Mouse (Mus musculus): ENCODE data around the gene Hsf2. TPM values are rescaled to one million over a fixed set of nuclear protein-coding genes. Genes with fewer than 3 reads are reported as not detected.
"Not testable (repeated sequence)": the region's sequence is repeated elsewhere in the genome, so short reads cannot be mapped to it uniquely, and the experiment has no call there.

The Hsf2 gene
- total RNA-seq (2021): 10 to 100 TPM; 26.6 to 33.7 TPM

DNA sequence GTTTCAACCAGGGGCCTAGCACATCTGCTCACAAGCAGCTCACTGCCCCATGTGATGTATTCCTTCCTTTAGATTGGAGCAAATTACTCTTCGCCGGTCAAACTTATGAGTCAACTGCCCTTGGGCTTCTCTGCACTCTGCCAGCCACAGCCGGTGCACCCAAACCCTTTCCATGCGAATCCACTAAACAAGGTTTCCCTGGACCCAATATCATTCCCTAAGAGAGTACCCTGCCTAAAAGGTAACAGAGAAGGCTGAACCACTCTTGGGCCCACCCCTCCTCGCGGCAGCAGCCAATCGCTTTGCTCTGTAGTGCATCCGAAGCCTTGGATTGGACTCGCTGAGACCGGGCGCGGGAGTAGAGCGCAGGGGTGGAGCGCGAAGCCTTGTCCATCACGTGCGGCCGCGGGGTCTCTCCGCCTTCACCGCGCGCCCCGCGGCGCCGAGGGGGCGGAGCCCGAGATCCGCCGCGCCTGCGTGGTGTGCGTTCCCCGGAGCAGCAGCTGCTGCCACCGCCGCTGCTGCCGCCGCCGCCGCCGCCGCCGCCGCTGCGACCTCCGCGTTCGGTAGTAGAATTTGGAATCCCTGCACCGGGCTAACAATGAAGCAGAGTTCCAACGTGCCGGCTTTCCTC lies at the start of gene Hsf2:
Gene Hsf2 (plus strand): TSS at position 478 of the 634 bp plus-strand sequence.
- intact Hi-C loops (cut with DNase I): loop anchor here (1.0 kb wide), 1 partner anchor 46 kb away; the partner anchor contains the start of gene Serinc1

DNA sequence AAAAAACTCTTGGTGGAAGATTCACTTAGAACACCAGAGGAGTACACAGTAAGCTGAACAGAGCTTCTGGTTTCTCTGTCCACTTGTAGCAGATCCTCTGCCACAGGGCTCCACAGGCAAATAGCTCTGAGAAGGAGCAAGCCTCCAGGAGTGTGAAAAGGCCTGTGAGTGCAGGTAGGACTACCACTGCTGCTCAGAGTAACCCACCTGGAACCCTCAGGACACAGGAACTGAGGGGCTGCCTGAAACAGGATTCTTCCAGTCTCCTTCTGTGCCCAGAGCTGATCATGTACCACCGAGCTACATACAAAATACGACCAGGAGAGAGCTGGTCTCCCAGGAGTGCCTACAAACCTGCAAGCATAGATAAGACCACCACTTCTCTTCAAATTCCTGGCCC lies 48.3 kb upstream of the Hsf2 start:
- intact Hi-C loops (cut with DNase I): no loop called here

More for the DNA sequence above, at the start of gene Hsf2:
- DNase-seq (ENCODE audit: low spot score in 2 of 2): peak; percentile 95 to 98

DNA sequence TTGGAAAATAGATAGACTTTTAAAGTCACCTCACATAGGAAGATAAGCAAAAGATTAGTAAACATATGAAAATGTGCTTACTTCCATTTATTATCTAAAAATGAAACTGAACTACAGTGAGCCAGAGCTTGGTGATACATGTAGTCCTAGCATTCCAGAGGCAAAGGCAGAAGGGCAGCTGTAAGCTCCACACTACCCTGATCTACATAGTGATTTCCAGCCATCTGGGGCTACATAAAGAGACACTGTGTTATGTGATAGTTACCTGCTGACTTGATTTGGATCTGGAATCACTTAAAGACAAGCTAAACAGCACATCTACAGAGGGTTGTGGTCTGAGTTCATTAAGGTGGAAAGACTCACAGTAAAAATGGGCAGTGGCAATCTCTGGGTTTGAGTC lies 45.1 kb upstream of the Hsf2 start:
- intact Hi-C loops (cut with DNase I): loop anchor here (1.0 kb wide), 1 partner anchor 771 kb away; no protein-coding TSS in a partner anchor
- no peak for DNase-seq (ENCODE audit: low spot score in 2 of 2)

More for the DNA sequence above, 48.3 kb upstream of the Hsf2 start:
- no peak for DNase-seq (ENCODE audit: low spot score in 2 of 2)

DNA sequence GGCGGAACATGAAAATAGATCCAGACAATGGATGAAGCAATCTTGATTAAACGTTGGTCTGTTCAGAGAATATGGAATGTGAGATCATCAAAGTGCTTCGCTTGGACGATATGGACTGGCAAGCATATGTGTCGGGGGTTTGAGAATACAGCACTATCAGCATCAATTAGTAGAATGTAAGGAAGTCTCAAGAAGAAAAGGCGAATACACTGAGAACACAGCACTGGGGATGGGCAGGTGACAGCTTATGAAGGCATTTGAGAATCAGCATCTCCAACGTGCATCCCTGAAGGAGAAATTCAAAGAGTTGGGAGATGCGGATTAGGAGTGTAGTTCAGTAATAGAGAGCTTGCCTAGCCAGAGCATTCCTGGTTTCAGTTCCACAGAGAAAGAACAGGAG lies 41.8 kb upstream of the Hsf2 start:
- DNase-seq (ENCODE audit: low spot score in 2 of 2): no peak
- intact Hi-C loops (cut with DNase I): no loop called here

DNA sequence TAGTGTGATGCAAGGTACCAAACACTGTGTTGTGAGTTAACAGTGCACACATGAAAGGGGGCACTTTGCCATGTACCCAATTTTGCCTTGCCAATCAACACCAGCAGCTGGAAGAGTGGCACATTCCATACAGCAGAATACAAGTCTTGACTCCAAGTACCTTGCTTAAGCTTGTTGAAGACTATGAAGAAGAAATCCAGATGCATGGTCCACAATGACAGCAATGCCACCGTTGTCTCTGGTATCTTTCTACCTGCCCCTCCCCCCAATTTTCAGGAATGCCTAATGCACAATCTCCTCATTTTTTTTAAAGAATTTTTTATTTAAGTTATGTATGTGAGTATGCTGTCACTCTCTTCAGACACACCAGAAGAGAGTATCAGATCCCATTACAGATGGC lies 40.5 kb upstream of the Hsf2 start:
- no peak for DNase-seq (ENCODE audit: low spot score in 2 of 2)
- intact Hi-C loops (cut with DNase I): loop anchor here (1.0 kb wide), 1 partner anchor 770 kb away; no protein-coding TSS in a partner anchor

DNA sequence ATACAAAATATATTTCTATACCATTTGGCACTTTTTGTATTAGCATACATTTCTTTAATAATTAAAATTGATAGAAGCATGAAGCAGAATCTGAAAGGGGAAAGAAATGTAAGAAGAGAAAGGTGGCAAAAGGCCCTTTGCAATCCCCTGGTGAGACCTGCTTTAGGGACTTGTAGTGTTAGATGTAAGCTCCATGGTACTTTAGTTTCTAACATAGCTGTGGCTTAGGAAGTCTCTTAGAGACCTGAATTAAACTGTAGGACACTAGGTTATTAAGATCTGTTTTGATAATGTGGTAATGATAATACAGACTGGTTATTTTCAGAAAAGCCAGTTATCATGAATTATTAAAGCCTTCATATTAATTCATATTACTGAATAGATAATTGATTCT lies 38.5 kb upstream of the Hsf2 start:
- intact Hi-C loops (cut with DNase I): loop anchor here (2.0 kb wide), 1 partner anchor 1079 kb away; no protein-coding TSS in a partner anchor
- no peak for DNase-seq (ENCODE audit: low spot score in 2 of 2)

DNA sequence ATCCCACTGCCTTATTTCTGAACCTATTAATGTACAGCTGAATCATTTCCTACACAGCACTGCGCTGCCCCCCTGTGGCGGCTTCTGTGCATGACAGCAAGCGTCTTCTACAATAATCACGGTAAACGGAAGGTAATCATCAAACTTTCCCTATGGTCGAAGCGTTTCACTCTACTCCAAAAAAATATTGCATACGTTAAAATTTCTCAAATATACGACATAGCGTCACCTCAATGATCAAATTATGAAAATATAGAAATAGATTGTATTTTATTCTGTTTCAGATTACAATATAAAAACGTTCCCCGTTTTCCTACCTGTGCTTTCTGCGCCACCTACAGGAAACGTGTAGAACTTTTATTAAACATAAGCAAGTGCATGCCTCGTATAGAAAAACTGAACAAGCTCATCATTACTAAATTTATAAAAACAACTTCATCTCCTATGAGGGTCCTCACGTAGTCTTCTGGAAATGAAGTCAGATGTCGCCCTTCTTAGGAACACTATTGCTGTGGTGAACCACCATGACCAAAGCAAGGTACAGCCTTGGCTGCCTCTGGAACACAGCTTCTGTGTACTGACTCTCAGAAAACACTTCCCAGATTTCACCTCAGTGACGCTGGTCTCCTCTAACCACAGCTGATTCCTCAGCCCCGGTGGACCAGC lies 38.0 kb upstream of the Hsf2 start:
- DNase-seq (ENCODE audit: low spot score in 2 of 2): peak; percentile 54 to 67
- intact Hi-C loops (cut with DNase I): loop anchor here (2.0 kb wide), 1 partner anchor 1079 kb away; no protein-coding TSS in a partner anchor

DNA sequence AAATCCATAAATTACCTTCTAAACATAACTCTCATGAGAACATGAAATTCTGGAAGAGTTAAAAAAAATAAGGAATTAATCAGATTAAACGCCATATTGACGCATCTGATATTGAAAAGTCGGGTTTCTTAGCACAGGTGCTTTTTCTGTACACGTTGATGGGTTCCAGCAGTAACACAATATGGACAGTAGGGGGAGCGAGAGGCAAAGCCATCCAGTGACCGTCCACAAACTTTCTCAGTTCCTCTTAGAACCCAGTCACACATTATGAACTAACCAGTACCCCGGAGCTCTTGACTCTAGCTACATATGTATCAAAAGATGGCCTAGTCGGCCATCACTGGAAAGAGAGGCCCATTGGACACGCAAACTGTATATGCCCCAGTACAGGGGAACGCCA lies 22.9 kb upstream of the Hsf2 start:
- intact Hi-C loops (cut with DNase I): not testable (repeated sequence)
- DNase-seq (ENCODE audit: low spot score in 2 of 2): peak in 1 of 2 experiments; percentile 18

DNA sequence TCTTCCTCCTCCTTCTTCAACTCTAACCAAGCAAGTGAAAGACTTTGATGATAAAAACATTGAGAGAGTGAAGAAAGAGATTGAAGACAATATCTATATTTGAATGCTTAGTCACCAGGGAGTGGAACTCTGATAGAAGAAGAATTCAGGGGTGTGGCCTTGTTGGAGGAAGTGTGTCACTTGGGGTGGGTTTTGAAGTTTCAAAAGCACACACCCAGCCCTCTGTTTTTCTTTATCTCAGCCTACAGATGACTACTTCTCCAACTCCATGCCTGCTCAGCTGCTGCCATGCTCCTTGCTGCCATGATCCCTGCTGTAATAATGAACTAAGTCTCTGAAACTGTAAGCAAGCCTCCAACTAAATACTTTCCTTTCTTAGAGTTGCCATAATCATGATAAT lies 20.4 kb upstream of the Hsf2 start:
- intact Hi-C loops (cut with DNase I): no loop called here
- no peak for DNase-seq (ENCODE audit: low spot score in 2 of 2)

DNA sequence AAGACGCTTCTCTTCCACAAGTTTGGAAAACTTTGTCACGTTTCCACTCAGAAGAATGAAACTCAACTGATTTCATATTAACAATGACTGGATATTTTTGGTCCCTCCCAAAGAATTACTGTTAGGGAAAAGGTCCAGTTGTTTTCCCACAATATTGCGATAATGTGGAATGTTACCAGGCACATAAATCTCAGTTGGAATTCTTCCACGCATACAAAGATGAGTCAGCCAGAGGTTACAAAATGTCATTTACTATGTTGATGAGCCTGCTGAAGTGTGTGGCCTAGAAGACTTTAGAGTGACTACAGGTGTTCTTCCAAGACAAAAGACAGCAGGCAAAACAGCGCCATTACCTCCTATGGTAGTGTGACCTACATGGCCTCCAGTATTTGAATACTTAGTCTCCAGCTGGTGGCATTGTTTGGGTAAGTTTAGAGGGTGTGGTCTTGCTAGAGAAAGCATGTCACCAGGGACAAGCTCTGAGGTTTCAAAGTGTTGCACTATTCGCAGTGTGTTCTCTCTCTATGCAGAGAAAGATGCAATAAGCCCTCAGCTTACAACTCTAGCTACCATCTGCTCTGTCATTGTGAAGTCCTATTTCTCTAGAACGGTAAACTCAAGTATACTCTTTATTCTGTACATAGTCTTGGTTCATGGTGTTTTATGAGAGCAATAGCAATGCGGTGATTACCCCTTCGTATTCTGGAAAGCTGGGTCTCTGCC lies 8.9 kb upstream of the Hsf2 start:
- intact Hi-C loops (cut with DNase I): no loop called here
- DNase-seq (ENCODE audit: low spot score in 2 of 2): no peak

DNA sequence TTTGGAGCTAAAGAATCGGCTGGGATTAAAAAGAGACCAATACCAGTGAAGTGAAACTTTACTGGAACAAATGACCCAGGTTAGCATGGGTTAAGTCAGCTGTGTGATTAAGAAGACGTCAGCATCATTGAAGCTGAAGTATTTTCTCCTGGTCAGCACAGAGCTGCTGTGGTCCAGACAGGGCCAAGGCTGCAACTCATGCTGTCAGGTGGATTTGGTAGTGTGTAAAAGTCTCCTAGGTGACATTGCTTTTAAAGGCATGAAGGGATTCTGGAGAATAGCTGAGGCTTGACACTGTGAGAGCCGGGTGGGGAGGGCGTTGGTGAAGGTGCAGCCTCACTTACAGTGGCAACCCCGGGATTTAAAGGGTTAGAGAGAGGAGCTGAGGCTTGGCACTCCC lies 4.5 kb upstream of the Hsf2 start:
- DNase-seq (ENCODE audit: low spot score in 2 of 2): no peak
- intact Hi-C loops (cut with DNase I): no loop called here

DNA sequence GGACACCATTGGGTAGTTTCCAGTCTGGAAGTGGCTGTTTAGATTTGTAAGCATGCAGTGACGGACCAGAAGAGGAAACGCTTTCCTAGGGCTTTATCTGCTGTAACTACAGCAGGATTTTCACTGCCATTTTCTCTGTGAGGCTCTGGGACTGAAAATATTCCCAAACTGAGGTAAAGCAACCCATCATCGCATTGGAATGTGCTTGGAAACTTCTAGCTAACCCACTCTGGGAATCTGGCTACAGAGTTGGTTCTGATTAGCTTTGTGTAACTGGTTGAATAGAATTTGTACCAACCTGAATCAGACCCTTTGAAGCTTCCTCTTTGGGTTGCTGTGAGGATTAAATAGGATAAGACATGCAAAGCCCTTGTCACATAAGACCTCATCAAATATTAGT lies 1.4 kb upstream of the Hsf2 start:
- intact Hi-C loops (cut with DNase I): no loop called here
- DNase-seq (ENCODE audit: low spot score in 2 of 2): no peak

DNA sequence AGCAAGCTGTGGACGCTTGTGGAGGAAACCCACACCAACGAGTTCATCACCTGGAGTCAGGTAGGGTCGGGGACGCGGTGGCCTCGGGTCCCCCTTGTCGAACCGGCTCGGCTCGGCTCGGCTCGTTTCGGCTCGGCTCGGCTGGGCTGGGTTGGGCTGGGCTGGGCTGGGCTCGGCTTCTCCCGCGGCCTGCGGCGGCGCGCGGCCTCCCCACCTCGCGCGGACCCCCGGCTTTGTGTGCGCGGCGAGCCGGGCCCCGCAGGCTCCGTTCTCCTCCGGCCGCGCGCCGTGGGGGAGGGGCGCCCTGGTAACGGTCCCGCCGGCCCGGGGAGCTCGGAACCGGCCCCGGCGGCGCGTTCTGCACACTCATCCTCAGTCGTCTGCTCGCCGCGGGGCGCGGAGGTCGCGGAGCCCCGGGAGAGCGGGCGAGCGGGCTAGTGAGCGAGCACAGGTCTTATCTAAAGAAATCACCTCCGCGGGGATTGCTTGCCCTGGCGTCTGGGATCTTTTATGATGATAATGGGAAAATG lies 422 bp downstream of the Hsf2 start:
- intact Hi-C loops (cut with DNase I): loop anchor here (1.0 kb wide), 1 partner anchor 46 kb away; the partner anchor contains the start of gene Serinc1
- no peak for DNase-seq (ENCODE audit: low spot score in 2 of 2)

DNA sequence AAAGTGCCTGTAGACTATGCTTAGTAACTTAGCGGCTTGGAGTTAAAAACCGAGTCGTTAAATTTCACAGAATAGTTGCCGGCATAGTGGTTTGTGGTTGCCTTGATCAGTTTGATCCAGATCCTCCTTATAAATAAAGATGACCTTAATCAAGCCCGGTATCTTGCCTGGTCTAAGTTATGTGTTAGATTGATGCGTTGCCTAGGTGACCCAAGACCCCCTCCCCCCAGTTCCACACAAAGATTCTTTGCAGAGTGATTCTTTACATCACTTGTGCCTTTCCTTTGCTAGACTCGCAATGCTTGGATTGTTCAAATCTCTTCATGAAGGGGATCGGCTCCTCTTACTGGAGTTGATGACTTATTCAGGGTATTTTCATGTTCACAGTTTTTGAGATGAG lies 1.0 kb downstream of the Hsf2 start:
- no peak for DNase-seq (ENCODE audit: low spot score in 2 of 2)
- intact Hi-C loops (cut with DNase I): no loop called here

DNA sequence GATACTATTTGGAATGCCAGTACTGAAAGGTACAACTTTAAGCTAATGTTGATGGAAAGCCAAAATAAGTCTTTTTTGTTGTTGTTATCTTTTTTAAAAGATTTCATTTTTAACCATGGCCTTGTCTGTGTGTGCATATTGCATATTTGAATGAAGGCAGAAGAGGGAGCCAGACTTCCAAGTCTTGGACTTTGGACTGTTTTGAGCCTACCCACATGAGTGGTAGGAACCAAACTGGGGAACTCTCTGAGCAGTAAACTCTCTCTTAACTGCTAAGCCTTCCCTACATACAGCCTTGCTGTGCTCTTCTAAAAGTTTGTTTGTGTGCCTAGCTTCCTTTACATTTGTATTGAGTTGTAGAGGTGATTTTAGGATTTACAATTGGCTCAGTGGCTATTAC lies 2.4 kb downstream of the Hsf2 start:
- intact Hi-C loops (cut with DNase I): no loop called here
- DNase-seq (ENCODE audit: low spot score in 2 of 2): no peak

DNA sequence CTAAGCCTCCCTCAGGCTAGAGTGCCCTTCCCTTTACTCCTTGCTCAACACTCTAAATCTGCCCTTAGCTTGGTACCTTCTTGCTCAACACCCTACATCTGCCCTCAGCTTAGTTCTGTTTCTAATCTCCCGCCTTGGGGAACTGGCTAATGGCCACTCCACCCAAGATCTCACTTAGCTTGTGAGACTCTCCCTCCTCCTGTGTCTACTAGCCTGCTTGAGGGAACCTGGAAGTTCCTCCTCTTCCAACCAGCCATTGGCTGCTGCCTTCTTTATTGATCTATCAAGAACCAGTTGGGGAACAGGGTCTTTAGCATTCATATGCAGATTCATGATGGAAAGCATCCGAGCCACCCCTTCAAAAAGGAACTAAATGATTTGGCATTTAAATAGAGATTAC lies 5.9 kb downstream of the Hsf2 start:
- intact Hi-C loops (cut with DNase I): no loop called here

DNA sequence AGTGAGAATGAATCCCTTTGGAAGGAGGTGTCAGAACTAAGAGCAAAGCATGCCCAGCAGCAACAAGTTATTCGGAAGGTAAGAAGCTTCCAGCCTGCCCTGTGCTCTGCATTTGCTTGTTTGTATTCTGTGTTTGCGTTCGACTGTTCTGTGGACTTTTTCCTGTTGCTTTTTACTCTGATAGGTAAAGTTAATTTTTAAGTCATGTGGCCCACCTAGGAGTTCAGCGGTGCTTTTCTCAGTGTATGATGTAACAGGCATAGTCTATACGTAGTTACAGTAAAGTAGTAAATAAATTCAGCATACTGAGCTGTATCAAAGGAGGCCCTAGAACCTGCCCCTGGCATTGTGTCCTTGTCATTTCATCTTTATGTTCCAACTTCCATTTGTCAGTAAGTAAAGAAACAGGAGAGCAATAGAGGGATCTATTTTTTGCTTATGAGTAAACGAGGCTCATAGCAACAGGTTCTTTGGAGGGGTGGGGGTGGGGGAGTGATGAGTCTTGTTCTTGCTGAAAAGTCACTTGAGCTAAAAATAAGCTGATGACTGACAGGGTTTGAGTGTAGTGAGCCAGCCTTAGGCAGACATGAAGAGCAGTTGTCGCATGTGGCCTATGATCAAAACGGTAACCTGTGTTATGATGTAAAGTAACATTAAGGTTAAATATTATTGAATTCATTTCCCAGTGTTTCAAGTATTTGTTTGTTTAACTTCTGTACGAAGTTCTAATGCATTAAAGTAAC lies 13.4 kb downstream of the Hsf2 start:
- DNase-seq (ENCODE audit: low spot score in 2 of 2): no peak
- intact Hi-C loops (cut with DNase I): no loop called here

More for the DNA sequence above, 5.9 kb downstream of the Hsf2 start:
- DNase-seq (ENCODE audit: low spot score in 2 of 2): no peak

DNA sequence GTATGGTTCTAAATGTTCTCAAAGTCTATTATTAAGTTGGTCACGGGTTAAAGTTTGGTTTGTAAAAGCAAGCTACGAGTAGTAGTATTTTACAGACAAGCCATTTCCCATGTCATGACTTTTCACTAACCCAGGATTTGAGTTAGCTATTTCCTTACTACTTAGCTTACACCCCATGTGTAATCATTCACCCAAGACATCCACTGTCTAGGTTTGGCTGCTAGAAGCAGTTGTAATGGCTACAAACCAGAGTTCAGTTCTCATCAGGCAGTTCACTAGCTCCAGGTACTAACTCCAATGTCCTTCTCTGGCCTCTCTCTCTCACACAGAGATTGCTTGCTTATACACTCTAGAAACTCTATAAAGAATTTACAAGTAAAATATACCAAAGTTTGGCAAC lies 28.4 kb downstream of the Hsf2 start:
- no peak for DNase-seq (ENCODE audit: low spot score in 2 of 2)
- intact Hi-C loops (cut with DNase I): no loop called here

DNA sequence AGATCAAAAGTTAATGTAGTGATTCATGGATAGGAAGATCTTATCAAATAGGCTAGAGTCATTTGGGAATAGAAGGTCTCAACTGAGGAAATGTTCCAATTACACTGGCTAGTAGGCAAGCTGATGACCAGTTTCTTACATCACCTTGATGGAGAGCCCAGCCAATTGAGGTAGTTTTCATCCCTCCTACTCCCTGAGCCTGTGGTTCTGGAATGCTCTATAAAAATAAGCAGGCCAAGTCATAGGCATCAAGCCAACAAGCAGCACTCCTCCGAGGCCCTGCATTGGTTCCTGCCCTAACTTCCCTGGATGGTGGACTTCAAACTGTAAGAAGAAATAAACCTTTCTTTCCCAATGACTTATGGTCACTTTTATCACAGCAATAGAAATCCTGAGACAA lies 29.1 kb downstream of the Hsf2 start:
- DNase-seq (ENCODE audit: low spot score in 2 of 2): no peak
- intact Hi-C loops (cut with DNase I): no loop called here

DNA sequence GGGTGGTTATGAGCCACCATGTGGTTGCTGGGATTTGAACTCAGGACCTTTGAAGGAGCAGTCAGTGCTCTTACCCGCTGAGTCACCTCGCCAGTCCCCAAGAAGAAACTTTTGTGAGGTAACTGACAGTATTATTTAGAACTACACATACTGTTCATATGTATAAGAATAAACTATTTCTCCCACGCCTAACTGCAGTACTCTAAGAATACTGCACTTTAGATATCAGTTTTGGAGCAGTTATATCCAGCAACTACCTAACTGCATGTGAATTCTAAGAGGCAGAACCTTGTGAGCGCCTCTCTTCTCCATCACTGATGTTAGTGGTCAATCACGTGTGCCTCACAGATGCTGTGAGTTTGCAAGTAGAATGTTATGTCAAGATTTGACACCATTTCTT lies 40.3 kb downstream of the Hsf2 start:
- intact Hi-C loops (cut with DNase I): no loop called here
- no peak for DNase-seq (ENCODE audit: low spot score in 2 of 2)
